Mouse (Mus musculus) mesoderm, embryonic 11.5 days (tissue): ENCODE results near the gene AC129217.1.

Experiments used
- DNase-seq: peaks from one replicate; pipeline ENCODE4 v3.0.0-alpha.2; 2012; ENCODE audit warnings: low read depth, low spot score

The AC129217.1 gene

GRCm38 (mm10) chr19:8870838-8871237 is 41.3 kb downstream of the AC129217.1 start:
- no peak for DNase-seq

DNA sequence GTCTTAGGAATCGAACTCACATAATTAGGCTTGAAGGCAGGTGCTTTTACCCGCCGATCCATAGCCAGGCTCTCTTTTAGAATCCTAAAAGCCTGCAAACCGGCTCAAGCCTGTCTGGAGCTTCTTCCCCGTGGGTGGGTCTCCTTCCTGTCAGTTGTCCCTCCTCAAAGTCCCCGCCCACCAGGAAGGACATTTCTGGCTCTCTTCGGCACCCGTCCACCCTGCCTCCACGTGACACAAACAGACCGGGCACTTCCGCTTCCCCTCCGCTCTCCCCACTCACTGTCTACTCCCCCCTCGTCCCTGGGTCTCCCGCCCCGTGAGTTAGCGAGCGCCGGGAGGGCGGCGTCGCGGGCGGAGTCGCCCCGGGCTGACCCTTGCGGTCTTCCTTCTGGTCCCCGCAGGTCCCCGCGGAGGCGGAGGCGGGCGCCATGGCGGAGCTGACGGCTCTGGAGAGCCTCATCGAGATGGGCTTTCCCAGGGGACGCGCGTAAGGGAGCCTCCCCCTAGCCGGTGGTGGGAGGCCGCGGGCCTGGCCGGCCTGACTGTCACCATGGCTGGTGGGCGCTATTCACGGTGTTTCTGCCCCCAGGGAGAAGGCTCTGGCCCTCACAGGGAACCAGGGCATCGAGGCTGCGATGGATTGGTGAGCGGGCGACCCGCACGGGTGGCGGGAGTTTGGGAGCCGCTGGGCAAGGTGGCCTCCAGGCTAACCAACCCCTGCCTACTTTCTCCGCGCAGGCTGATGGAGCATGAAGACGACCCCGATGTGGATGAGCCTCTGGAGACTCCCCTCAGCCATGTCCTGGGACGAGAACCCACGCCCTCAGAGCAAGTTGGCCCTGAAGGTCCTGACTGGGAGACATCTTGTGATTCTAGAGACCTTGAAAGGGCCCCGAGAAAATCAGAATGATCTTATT is 42.0 kb downstream of the AC129217.1 start, which contains the start of gene Ubxn1:
Gene Ubxn1, plus strand, starts transcription at position 230 of the 920 bp plus-strand sequence.
- DNase-seq, result peak; percentile 96

DNA sequence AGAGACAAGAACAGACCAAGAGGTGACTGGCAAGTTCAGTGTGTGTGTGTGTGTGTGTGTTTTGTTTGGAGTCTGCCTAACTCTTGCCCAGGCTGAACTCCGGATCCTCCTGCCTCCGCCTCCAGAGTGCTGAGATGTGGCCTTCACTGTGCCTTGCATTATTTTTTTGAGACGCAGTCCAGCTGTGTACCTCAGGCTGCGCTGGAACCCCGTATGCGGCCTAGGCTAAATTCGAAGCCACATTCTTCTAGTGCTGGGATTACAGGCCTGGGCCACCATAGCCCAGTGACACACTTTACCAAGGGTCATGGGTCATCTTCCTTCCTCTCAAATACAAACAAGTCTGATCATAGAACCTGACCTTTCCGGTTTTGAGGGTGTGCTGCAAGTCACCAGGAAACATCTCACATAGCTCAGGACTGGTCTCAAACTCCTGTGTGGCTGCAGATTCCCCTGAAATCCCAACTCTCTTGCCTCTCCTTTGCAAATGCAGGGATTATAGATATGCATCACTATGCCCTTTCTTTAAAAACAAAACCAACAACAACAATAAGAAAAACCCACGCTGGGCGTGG is 42.8 kb downstream of the AC129217.1 start:
- no peak for DNase-seq

GRCm38 (mm10) chr19:8875031-8875430 is 45.5 kb downstream of the AC129217.1 start:
- no peak for DNase-seq

DNA sequence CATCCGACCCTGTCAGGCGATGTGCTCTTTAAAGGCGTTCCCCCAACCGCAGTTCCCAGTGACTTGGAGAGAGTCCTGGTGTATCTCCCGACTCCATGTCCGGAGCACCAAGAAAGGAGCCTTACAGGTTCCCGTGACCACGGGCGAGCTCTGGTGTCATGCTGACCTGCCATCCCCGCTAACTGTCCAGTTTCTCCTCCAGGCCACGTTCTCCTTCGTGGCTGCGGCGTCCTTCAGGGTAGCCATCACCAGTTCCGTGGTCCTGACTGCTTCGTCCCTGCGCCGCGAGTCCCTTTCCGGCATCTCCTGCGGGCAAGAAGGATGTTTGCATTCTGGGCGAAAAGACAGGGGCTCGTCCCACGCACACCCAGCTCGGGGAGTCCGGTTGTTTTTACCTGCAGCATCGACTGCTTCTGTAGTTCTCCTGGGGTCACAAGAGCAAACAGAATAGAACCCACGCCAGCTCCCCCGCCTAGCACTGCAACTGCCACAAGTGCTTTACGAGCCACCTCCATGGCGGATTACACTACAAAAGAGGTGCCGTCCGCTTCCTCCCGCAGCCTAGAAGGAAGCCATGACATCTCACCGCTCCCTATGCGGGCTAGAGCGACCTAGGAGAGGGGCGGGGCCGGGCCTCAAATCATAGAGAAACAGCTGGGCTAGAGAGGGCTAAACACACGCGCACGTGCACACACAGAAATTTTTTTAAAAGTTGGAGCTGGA is 50.9 kb downstream of the AC129217.1 start, which contains the start of gene Uqcc3:
Gene Uqcc3, minus strand, starts transcription at position 613 of the 723 bp plus-strand sequence.
- peak; percentile 82 for DNase-seq

DNA sequence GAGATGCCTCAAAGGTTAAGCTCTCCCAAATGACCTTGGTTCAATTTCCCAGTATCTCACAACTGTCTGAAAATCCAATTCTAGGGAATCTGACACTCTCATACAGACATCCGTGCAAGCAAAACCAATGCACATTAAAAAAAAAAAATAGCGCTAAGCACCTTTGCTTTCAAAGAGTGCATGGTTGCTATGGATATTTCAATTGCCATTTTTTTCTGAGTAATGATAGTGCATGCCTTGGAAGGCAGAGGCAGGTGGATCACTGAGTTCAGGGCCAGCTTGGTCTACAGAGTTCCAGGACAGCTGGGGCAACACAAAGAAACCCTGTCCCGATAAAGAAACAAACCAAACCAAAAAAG is 51.4 kb downstream of the AC129217.1 start:
- DNase-seq, result no peak

- DNase-seq, result no peak
Observed at GRCm38 (mm10) chr19:8883616-8884015, 54.0 kb downstream of the AC129217.1 start, which contains the start of the genes Lbhd1 and Gm49403. Lbhd1 (plus strand) TSS chr19:8883732. Gm49403 (plus strand) TSS chr19:8883930.

GRCm38 (mm10) chr19:8886916-8887584 is 57.5 kb downstream of the AC129217.1 start:
- DNase-seq, result no peak

DNA sequence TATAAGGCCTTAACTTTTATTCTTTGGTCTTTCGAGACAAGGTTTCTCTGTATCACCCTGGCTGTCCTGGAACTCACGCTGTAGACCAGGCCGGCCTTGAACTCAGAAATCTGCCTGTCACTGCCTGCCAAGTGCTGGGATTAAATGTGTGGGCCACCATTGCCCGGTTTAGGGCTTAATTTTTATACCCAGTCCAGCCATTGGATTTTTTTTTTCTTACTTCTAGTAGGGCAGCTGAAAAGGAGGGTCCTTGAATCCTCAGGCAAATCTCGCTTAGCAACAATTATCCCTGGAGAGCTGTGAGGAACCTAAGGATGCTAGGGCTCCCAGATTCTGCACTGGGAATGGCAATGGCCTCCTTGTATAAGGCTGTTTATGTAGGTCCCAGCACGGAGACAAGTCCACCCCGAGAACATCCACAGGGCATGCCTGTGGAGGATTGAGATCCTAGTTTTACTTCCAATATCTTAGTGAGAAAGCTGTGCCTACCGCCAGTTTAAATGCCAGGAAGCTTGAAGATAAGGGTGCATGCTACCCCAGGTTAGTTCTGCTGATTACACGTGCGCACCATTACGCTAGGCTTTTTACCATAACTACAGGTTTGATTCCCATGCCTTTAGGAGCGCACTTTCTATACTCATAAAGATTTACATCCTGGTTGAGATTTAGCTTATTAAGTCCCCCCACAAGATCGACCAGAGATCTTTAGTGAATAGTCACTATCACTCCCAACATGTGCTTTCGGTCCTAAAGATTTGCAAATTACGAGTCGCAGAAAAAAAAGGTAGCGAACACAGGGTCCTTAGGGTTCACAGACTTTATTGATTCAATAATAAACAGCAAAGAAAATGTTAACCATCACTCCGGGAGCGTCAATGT is 58.3 kb downstream of the AC129217.1 start:
- DNase-seq, result no peak

DNA sequence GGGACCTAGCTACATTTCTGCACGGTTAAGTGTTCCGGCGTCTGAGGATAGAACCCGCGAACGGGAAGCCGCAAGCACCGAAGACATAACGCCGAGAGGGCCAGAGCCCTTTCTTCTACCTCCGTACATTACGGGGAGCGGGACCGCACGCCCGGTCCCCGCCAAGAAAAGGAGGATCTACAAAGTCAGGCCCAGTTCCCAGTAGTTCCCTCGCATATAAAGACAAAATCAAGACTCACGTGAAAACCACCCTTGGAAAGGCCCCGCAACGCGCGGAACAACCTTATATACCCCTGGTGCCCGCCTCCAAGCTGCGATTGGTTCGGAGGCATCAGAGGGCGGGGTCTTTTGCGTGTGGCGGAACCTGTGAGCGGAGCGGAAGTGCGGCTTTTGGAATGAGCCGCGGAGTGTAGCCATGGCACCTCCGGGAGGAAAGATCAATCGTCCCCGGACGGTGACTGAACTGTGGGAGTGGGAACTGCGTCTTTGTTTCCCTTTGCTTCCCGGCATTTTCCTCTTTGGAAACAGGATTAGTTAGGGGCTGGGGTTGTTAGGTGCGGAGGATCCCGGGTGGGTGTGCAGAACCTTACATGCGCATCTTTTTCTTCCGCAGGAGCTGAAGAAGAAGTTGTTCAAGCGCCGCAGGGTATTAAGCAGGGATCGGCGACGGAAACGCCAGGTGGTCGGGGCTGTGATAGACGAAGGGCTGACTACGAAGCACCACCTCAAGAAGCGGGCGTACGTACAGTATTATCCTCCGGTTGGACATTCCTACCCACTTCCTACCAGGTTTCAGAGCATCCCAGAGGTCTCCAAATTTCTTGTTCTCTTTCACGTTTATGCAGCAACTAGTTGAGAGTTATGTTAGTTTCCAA is 59.2 kb downstream of the AC129217.1 start, which contains the start of the genes 1810009A15Rik and Gm49416:
Gene 1810009A15Rik, plus strand, starts transcription at position 343 of the 875 bp plus-strand sequence.
Gene Gm49416, plus strand, starts transcription at position 416 of the 875 bp plus-strand sequence.
- peak; percentile 97 for DNase-seq
